Mouse (Mus musculus): ENCODE results near the gene Zyg11b.

DNA sequence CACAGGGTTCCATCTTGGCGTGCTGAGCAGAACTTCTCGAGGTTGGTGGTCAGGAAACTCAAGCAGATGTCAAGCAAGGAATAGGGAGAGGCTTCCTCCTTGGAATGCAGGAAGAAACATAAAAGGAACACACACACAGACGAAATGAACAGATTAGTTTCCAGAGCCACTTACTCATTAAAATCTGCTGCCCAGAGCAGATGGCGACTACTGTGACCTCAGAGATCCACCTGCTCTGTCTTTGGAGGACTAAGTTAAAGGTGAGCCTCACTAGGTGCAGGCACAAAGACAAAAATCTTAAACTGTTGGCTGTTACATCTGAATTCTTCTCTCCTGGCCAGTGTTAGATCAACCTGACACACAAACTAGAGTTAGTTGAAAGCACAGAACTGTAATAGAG lies 28.6 kb downstream of the Zyg11b start:
- no peak for TF ChIP-seq EP300 (IDR thresholded peaks at IDR 0.05; ENCODE audit: insufficient read depth, low read depth, low read length)
- TF ChIP-seq POLR2A (IDR thresholded peaks at IDR 0.05; ENCODE audit: insufficient read depth, low read depth, low read length): no peak
- no peak for TF ChIP-seq CTCF (IDR thresholded peaks at IDR 0.05)

Data from heart, adult 2 months (tissue).